12 mouse cellular contexts compared by ENCODE assay signal in genomic region chrX:11802074-11802899, GRCm38 (mm10).
DNase-seq lines count a peak whose midpoint lies in the region; TF ChIP-seq lines count a peak whose summit lies in the region.
"Had no signal": no experiment of that assay in that cellular context is flagged by ENCODE, and none has a peak within 500 bp of the region (broad histone marks: within the 10 kb centered on the region; RNA-seq: fewer than 3 reads in every experiment).

No protein-coding gene starts in this region.

- peak; percentile 15 for DNase-seq in adrenal gland, postnatal 10 days
- DNase-seq in adrenal gland, postnatal 25 days: no peak
- DNase-seq in layer of hippocampus, adult 11-12 months (ENCODE audit: low spot score): peak; percentile 13
- DNase-seq in layer of hippocampus, adult 2 months (ENCODE audit: low spot score in 2 of 2): no peak
- DNase-seq in brain, embryonic 14.5 days (ENCODE audit: low read depth): peak; percentile 76
- DNase-seq in lung, postnatal 14 days: peak; percentile 17
- DNase-seq in thymus, postnatal 4 days: no peak
- no peak for DNase-seq in frontal cortex, postnatal 14 days (ENCODE audit: low spot score in 2 of 2)
- DNase-seq: B cell, adult 2 months; liver, embryonic 13.5 days had no signal

- no peak for TF ChIP-seq POLR2A in brain, embryonic 14.5 days (IDR thresholded peaks at IDR 0.05; ENCODE audit: borderline replicate concordance, extremely low read depth, insufficient read depth, insufficient read length, poor library complexity, severe bottlenecking)

- H3K27ac ChIP-seq in layer of hippocampus, adult 2 months: no peak overlapping the region
- H3K27ac ChIP-seq: forebrain, embryonic 15.5 days; kidney, embryonic 15.5 days; liver, embryonic 13.5 days had no signal

- no peak overlapping the region for H3K4me3 ChIP-seq in layer of hippocampus, adult 2 months
- H3K4me3 ChIP-seq: forebrain, embryonic 15.5 days; kidney, embryonic 15.5 days; liver, embryonic 13.5 days had no signal

- TF ChIP-seq CTCF in layer of hippocampus, adult 2 months (conservative IDR thresholded peaks at IDR 0.05): no peak
- no peak for TF ChIP-seq CTCF in brain, embryonic 14.5 days (IDR thresholded peaks at IDR 0.05; ENCODE audit: borderline replicate concordance, extremely low read depth, insufficient read depth, insufficient read length)

Comparison
In these comparisons a context has a peak if more than half of its experiments do, and no peak if none do; other contexts are left out.
1. DNase-seq: peak in adrenal gland, postnatal 10 days (single experiment), layer of hippocampus, adult 11-12 months (single experiment), brain, embryonic 14.5 days (single experiment) and lung, postnatal 14 days (single experiment); none in adrenal gland, postnatal 25 days (single experiment), layer of hippocampus, adult 2 months (0 of 2), thymus, postnatal 4 days (single experiment) and frontal cortex, postnatal 14 days (0 of 2).